In the genomic region with DNA sequence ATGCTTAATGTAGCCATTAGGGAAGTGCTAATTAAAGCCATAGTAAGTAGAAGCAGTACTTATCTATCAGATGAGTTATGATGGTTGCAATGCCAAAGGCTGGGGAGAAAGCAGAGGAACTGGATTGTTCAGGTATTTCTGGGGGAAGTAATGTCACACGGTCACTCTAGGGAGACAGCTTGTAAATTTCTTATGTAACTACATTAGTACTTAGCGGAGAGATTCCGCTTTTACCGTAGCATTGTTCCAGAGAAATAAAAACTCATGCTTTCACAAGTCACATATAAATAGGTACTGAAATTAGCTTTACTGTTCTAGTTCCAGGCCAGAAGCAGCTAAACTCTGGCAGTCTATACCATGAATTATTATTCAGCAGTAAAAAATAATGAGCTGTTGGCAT, we compare ENCODE assay signal across 15 mouse cellular contexts.
"Had no signal": no experiment of that assay in that cellular context is flagged by ENCODE, and none has a peak within 500 bp of the region (broad histone marks: within the 10 kb centered on the region; RNA-seq: fewer than 3 reads in every experiment).

No protein-coding gene starts in this region.

- H3K4me2 ChIP-seq: neural tube, embryonic 13.5 days; stomach, embryonic 15.5 days had no signal

- H3K27ac ChIP-seq: neural tube, embryonic 13.5 days; stomach, embryonic 15.5 days; stomach, postnatal 0 days had no signal

- H3K4me1 ChIP-seq: neural tube, embryonic 13.5 days; stomach, embryonic 15.5 days had no signal

- H3K9ac ChIP-seq: neural tube, embryonic 13.5 days; stomach, embryonic 15.5 days had no signal

- H3K36me3 ChIP-seq: stomach, embryonic 15.5 days had no signal

- H3K9me3 ChIP-seq: neural tube, embryonic 13.5 days; stomach, embryonic 15.5 days had no signal

- H3K4me3 ChIP-seq: neural tube, embryonic 13.5 days; stomach, embryonic 15.5 days had no signal

- H3K27me3 ChIP-seq: neural tube, embryonic 13.5 days; stomach, embryonic 15.5 days had no signal

- DNase-seq: retina, postnatal 1 day; right cerebral cortex, adult 18-20 months; right cerebral cortex, postnatal 14 days; right cerebral cortex, postnatal 25 days; right cerebral cortex, postnatal 4 days; spleen, adult 18-20 months; thymus, adult 18-20 months; thymus, adult 2 months; thymus, postnatal 14 days; thymus, postnatal 25 days; thymus, postnatal 36 days; thymus, postnatal 4 days had no signal
